Mouse (Mus musculus) brain, embryonic 18.5 days (tissue): ENCODE data around the gene Mpg.

Source experiments
- DNase-seq: peaks from one replicate; pipeline ENCODE4 v3.0.0-alpha.2; 2012; ENCODE audit warnings: low read depth, low spot score

Mpg gene

GRCm38 (mm10) chr11:32231125-32231524 lies 4.8 kb downstream of the Mpg start:
- DNase-seq: no peak

- DNase-seq: no peak
Observed at GRCm38 (mm10) chr11:32232848-32233247, 6.5 kb downstream of the Mpg start.

GRCm38 (mm10) chr11:32233895-32234294 lies 7.6 kb downstream of the Mpg start:
- DNase-seq: no peak

- DNase-seq: no peak
Observed at GRCm38 (mm10) chr11:32234816-32235485, 8.6 kb downstream of the Mpg start.

DNA sequence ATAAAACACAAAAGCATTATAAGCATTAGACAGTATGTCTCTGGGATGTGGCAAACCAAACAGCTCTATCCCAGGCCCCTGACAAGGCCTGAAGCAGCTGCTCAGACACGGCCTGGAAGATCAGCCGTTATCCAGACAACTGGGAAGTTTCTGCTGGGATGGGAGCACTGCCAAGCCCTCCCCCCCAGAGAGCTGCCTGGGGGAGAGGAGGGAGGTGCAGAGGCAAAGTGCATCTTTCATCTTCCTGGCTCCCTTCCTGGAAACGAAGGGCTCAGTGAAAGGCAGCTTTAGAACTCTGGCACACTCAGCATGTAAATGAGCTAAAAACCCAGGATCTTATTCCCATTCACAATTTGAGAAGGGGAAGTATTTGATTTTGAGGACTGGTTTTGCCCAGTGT lies 9.3 kb downstream of the Mpg start:
- peak; percentile 80 for DNase-seq

DNA sequence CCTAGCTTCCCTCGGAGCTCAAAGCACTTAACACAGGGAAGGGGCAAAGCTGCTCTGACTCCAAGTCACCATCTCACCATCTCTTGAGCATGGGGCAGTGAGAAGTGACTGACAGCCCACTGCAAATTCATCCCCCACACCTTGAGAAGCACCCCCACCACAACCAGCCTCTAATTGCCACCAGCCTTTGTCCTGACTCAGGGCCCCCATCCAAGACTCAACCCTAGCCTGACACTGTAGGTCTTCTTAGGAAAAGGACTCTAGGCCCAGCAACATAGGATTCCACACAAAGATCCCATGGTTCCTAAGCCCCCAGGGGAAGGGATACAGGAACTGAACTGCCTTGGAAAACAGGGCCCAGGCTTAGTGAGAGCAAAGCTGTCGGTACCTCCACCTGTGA lies 9.8 kb downstream of the Mpg start:
- DNase-seq: no peak

GRCm38 (mm10) chr11:32236712-32237410 lies 10.6 kb downstream of the Mpg start:
- no peak for DNase-seq

DNA sequence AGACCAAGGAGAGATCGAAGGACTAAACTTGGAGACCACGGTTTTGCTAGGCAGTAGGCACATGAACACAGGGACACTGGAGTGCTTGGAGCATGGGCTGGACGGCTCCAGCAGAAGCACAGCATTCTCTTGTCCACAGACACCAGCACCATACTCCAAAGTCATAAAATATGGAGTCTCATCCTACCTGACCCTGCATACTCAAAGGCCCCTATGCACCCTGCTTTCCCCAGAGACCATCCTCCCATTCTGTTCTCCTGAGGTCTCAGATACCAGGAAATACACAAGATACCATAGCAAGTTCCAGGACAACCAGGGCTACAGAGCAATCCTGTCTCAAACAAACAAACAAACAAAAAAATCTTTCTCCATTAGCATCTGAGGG lies 11.1 kb downstream of the Mpg start:
- DNase-seq: no peak

DNA sequence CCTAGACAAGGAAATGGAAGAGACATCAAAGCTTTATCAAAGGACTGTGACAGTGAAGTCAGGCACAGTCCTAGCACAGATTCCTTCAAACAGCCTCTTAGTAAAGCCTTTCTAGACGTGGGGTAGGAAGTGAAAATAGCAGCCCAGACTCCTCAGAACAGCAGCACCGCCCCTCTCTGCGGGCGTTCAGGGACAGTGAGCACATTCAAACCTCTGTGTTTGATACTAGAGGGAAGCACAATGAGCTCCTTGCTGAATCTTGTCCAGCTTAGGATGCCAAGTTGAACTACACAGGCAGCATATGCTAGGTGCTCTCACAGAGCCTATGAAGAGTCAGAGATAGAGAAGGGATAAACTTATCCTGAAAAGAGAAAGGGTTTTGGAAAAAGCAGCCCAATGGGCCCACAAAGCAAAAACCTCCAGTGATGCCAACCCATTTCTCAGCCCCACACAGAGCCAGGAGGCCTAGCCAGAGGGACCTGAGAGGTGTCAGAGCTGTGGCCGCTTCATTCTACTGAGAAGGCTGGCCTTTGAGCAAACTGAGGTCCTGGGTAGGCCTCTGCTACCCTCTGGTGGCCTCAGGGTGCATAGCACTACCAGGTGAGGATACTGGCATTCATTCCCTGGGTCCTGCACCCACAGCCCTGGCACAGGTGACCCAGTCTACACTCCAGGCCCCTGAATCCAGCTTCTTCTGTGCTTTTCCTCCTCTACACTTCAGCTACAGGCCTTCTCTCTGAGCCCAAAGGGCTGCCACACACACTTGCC lies 12.0 kb downstream of the Mpg start:
- no peak for DNase-seq

DNA sequence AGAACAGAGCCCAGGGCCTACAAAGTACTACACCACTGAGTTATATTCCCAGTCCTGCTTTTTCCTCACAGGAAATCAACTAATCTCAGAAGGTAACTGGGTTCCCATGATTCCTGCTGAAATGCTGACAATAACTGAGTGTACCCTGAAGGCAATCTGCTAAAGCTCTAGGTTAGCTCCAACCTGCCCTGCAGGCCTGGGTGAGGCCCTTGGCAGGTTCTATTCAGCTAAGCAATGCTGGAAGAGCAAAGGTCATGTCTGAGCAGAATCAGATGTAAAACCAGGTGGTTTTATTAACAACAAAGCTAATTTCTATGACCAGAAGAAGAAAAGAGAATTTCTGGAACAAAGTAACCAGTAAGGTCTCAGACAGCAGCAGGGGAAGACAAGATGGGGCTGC lies 15.1 kb downstream of the Mpg start:
- no peak for DNase-seq

DNA sequence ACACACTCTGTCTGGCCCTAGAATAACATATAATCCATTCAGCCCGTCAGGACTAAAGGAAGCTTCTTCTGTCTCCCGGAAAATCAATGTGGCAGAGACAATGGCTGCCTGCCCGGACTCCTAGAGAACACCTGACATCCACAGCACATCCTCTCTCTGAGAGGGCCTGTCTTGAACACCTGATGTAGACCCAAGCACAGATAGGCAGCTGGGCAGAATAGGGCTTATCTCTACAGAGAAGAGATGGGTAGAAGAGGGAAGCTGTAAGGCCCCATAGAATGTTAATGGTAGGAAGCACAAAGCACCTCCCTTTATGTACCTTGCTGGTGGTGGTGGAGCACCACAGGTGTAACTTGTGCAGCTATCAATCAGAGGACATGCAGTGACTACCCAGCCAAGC lies 15.9 kb downstream of the Mpg start:
- DNase-seq: no peak

GRCm38 (mm10) chr11:32243205-32243955 lies 17.1 kb downstream of the Mpg start:
- no peak for DNase-seq

DNA sequence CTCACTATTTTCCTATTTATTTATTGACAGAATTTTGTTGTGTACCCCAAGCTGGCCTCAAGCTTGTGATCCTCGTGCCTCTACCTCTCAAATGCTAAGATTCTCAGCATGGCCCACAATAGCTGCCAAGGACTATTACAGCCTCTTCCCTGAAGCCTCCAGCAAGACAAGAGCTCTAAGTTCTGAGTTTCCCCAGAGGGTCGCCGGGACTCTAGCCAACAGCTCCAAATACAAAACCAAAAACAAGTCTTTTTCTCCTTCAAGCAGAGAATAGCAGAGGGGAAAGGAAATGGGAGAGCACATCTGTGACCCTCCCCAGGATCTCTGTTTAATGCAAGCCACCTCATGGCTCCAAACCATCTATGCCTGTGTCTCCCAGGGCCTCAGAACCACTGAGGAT lies 17.8 kb downstream of the Mpg start:
- no peak for DNase-seq

GRCm38 (mm10) chr11:32244617-32245016 lies 18.3 kb downstream of the Mpg start:
- DNase-seq: no peak

- DNase-seq: no peak
Observed at GRCm38 (mm10) chr11:32245614-32246013, 19.3 kb downstream of the Mpg start.

- no peak for DNase-seq
Observed at GRCm38 (mm10) chr11:32247068-32247467, 20.8 kb downstream of the Mpg start.

DNA sequence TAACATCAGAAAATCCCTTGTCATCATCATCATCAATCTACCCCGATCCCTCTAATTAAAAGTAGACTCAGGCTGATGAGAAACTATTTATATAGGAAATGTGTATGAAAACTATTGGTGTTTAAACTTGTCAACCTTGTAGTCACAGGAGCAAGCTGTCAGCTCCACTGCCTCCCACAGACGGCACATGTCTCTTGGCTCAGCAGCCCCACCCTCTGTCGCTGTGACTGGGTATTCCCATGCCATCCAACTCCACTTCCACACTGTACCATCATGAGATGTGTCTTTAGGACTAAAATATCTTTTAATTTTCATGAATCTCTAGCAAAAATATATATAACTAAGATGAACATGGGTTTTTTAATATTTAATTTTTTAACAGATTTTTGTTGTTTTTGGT lies 22.0 kb downstream of the Mpg start:
- no peak for DNase-seq

DNA sequence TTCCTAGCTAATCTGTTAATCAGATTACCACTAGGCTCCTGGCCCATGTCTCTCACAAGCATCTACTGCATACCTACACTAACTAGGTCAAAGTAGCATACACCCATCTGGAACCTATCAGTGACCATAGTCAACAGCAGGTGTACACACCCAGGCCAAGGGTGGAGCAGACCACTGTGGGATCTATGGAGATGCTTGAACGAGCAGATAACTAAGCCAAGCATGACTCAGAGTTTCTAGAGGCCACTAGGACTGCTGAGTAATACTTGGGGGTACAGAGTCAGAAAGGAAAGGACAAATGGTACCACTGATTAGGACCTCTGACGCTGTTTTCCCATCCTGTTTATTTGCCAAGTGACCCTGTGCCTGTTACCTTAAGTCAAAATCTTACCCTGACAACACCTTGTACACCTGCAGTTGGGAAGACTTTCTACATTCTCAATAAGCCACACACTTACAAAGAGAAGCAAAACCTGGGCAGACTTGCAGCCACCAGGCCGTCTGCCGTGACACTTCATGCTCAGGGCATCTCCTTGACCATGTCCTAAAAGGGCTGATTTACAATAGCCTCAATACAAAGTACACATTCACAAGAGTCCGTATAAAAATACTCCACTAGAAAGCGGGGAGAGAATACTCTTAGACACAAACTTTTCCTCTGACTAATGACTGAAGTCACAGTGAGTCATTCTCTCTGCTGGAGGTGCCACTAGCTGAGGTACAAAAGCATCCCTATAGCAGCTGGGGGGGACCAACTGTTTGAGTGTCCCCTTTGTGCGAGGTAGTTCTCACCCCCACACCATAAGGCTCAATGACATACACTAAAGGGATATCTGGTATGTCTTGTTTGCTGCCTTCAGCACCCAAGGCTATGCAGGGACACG lies 24.8 kb downstream of the Mpg start:
- DNase-seq: no peak

DNA sequence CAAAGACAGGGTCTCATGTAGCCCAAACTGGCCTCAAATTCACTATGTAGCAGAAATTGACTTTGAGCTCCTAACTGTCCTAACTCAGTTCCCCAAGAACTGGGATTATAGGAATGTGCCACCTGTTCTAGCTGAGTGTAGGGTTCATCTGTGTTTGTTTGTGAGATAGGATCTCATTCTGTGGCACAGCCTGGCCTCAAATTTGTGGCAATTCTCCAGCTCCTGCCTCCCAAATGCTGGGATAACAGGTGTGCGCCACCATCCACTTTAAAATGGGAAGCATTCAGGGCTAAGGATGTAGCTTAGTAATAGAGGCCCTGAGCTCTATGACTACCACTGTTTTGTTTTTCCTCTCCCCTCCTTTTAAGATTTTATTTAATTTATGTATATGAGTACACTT lies 26.8 kb downstream of the Mpg start:
- DNase-seq: no peak

DNA sequence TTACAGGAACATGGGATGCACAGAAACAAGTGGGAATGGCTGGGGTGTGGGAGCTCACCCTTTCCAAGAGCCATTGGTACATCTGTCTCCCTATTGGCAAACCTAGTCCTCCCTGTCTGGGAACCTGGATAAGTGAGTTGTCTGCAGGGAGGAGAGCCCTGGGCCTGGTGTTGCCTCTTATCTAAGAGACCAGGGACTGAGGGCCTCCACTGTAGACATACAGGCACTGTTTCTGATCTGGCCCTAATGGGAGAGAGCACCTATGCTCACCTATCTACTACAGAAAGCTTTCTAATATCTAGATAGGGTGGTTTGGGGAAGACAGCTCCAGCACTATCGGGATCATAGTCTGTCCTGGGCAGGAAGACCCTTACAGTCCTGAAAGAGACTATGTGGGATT lies 29.8 kb downstream of the Mpg start:
- no peak for DNase-seq

GRCm38 (mm10) chr11:32256566-32256965 lies 30.3 kb downstream of the Mpg start:
- DNase-seq: no peak
